Mouse (Mus musculus): ENCODE results near the gene Frmd6. TPM values are rescaled to one million over a fixed set of nuclear protein-coding genes. Genes with fewer than 3 reads are reported as not detected.

The Frmd6 gene
- polyA plus RNA-seq, 1 experiment = 32.6 TPM

GRCm38 (mm10) chr12:70835004-70835403 is 9.7 kb downstream of the Frmd6 start:
- Histone ChIP-seq H3K4me3 (replicated peaks; ENCODE audit: extremely low read depth, low read depth, low read length) (no peak overlapping the region), H3K4me1 (ENCODE audit: control insufficient read depth, insufficient read depth, low read length) (peaks cover 25% of the 10 kb centered on the region)
- no peak for DNase-seq
- no peak for TF ChIP-seq POLR2A (IDR thresholded peaks at IDR 0.05; ENCODE audit: borderline replicate concordance, extremely low read depth, low read depth, low read length)
- TF ChIP-seq CTCF (IDR thresholded peaks at IDR 0.05; ENCODE audit: insufficient read depth, low read length) = no peak
- WGBS = 54% methylated on average over 5 of the region's 5 CpGs

DNA sequence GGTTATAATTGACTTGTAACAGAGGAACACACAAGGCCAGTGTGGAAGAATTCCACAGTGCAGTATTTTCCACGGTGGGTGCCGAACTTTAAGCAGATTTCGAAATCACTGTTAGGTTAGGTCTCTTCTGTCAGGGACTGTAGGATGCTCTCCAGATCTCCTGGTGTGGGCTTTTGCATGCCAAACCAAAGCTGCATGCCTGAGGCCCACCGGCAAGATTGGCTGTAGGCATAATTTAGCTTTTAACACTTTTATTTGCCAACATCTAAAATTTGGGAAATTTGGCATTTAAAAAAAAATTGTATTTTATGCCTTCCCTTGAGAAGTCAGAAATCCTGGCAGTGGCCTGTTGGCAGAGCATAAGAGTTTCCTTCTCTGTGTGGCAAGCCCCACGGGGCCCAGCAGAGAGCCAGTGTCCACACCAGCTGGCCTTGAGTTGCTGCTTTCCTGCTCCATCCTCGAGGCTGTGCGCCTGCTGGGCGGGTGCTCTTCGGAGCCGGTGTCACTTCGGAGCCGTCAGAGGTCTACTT is 12.5 kb downstream of the Frmd6 start:
- no peak for TF ChIP-seq POLR2A (IDR thresholded peaks at IDR 0.05; ENCODE audit: borderline replicate concordance, extremely low read depth, low read depth, low read length)
- TF ChIP-seq CTCF (IDR thresholded peaks at IDR 0.05; ENCODE audit: insufficient read depth, low read length) = no peak
- WGBS = 54% methylated on average over 12 of the region's 12 CpGs
- no peak for DNase-seq
- Histone ChIP-seq H3K4me3 (replicated peaks; ENCODE audit: extremely low read depth, low read depth, low read length) (no peak overlapping the region), H3K4me1 (ENCODE audit: control insufficient read depth, insufficient read depth, low read length) (peaks cover 18% of the 10 kb centered on the region)

DNA sequence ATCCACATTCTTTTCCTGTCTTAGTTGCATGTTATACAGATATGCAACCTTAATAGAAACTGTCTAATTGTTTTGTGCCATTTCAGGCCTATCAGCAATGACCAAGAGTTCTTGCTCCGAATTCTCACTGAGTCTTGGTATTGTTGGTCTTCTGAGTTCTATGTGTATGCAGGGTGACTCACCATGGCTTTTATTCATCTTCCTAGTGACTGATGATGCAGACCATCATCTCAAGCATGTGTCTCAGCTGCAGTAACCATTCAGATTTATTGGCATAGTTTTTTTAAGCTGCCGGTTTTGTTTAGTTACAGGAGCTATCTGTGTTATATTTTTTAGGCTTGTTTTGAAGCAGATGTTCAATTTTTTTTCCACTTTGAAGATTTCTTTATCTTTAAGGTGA is 20.1 kb downstream of the Frmd6 start:
- TF ChIP-seq POLR2A (IDR thresholded peaks at IDR 0.05; ENCODE audit: borderline replicate concordance, extremely low read depth, low read depth, low read length) (no peak), CTCF (IDR thresholded peaks at IDR 0.05; ENCODE audit: insufficient read depth, low read length) (no peak)
- 51% methylated on average over 2 of the region's 2 CpGs for WGBS

GRCm38 (mm10) chr12:70849024-70849423 is 23.7 kb downstream of the Frmd6 start:
- Histone ChIP-seq H3K4me1 (ENCODE audit: control insufficient read depth, insufficient read depth, low read length) (peaks cover 11% of the 10 kb centered on the region), H3K4me3 (replicated peaks; ENCODE audit: extremely low read depth, low read depth, low read length) (no peak overlapping the region)
- WGBS = 88% methylated on average over 9 of the region's 9 CpGs
- TF ChIP-seq POLR2A (IDR thresholded peaks at IDR 0.05; ENCODE audit: borderline replicate concordance, extremely low read depth, low read depth, low read length) (no peak), CTCF (IDR thresholded peaks at IDR 0.05; ENCODE audit: insufficient read depth, low read length) (no peak)
- DNase-seq = no peak

More for the DNA sequence above, 20.1 kb downstream of the Frmd6 start:
- no peak overlapping the region for H3K4me3 ChIP-seq (replicated peaks; ENCODE audit: extremely low read depth, low read depth, low read length)
- no peak for DNase-seq
- peaks cover 6% of the 10 kb centered on the region for H3K4me1 ChIP-seq (ENCODE audit: control insufficient read depth, insufficient read depth, low read length)

- TF ChIP-seq CTCF (IDR thresholded peaks at IDR 0.05; ENCODE audit: insufficient read depth, low read length) (no peak), POLR2A (IDR thresholded peaks at IDR 0.05; ENCODE audit: borderline replicate concordance, extremely low read depth, low read depth, low read length) (no peak)
- Histone ChIP-seq H3K4me3 (replicated peaks; ENCODE audit: extremely low read depth, low read depth, low read length) (no peak overlapping the region), H3K4me1 (ENCODE audit: control insufficient read depth, insufficient read depth, low read length) (peaks cover 11% of the 10 kb centered on the region)
- 75% methylated on average over 11 of the region's 11 CpGs for WGBS
- no peak for DNase-seq
Observed at GRCm38 (mm10) chr12:70849517-70850291, 24.4 kb downstream of the Frmd6 start.

DNA sequence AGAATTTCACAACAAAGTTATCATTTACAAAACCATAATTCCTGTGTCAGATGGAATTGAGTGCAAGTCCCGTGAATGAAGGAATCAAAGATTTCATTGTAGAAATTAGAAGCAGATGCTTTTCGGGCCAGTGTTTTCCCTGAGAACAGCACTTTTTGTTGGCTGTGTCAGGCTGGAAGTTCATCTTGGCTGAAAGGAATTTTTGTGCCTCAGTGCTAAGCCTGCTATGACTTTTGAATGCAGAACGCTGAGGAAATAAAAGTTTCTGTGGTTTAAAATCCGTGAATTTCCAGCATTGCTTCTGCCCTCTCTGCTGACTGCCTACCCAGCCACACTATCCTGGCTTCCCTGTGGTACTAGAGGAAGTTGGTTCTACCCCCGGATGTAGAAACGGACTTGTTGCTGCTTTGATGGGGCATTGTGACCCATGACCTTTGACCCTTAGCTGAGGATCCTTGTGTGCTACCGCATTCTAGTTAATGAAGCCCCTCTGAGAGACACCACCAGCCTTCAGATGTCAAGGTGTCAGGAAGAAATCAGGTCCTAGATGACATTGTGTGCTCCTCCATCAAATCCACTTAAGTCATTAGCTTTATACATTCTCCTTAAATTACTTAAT is 26.1 kb downstream of the Frmd6 start:
- 50% methylated on average over 7 of the region's 7 CpGs for WGBS
- Histone ChIP-seq H3K4me1 (ENCODE audit: control insufficient read depth, insufficient read depth, low read length) (peaks cover 14% of the 10 kb centered on the region), H3K4me3 (replicated peaks; ENCODE audit: extremely low read depth, low read depth, low read length) (no peak overlapping the region)
- TF ChIP-seq POLR2A (IDR thresholded peaks at IDR 0.05; ENCODE audit: borderline replicate concordance, extremely low read depth, low read depth, low read length) = no peak
- no peak for DNase-seq

GRCm38 (mm10) chr12:70853026-70853425 is 27.7 kb downstream of the Frmd6 start:
- H3K4me3 ChIP-seq (replicated peaks; ENCODE audit: extremely low read depth, low read depth, low read length) = no peak overlapping the region
- 36% methylated on average over 6 of the region's 6 CpGs for WGBS
- no peak for TF ChIP-seq POLR2A (IDR thresholded peaks at IDR 0.05; ENCODE audit: borderline replicate concordance, extremely low read depth, low read depth, low read length)
- TF ChIP-seq CTCF (IDR thresholded peaks at IDR 0.05; ENCODE audit: insufficient read depth, low read length) = no peak
- peaks cover 14% of the 10 kb centered on the region for H3K4me1 ChIP-seq (ENCODE audit: control insufficient read depth, insufficient read depth, low read length)
- DNase-seq = no peak

- Histone ChIP-seq H3K4me1 (ENCODE audit: control insufficient read depth, insufficient read depth, low read length) (peaks cover 12% of the 10 kb centered on the region), H3K4me3 (replicated peaks; ENCODE audit: extremely low read depth, low read depth, low read length) (no peak overlapping the region)
- no peak for TF ChIP-seq POLR2A (IDR thresholded peaks at IDR 0.05; ENCODE audit: borderline replicate concordance, extremely low read depth, low read depth, low read length)
- TF ChIP-seq CTCF (IDR thresholded peaks at IDR 0.05; ENCODE audit: insufficient read depth, low read length) = no peak
- DNase-seq = no peak
- WGBS = 63% methylated on average over 6 of the region's 6 CpGs
Observed at GRCm38 (mm10) chr12:70855678-70856077, 30.4 kb downstream of the Frmd6 start.

DNA sequence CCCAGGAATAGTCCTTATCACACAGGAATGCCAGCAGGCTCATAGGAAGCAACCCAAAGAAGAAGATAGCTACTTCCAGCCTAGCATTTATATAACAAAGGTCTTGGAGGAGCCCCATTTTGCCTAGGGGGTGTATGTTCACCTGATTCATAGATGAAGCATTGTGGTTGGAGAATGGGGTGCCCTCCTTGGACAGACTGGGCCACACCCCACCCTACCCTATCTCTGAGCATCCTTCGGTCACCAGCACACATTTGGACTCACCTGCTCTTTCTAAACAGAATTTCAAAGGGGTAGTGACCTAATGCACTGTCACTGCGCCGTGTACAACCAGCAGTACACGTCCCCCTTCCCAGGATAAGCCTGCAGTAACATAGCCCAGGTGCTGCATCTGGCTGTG is 31.5 kb downstream of the Frmd6 start:
- peaks cover 8% of the 10 kb centered on the region for H3K4me1 ChIP-seq (ENCODE audit: control insufficient read depth, insufficient read depth, low read length)
- H3K4me3 ChIP-seq (replicated peaks; ENCODE audit: extremely low read depth, low read depth, low read length) = no peak overlapping the region
- WGBS = 92% methylated on average over 4 of the region's 4 CpGs
- no peak for DNase-seq
- TF ChIP-seq CTCF (IDR thresholded peaks at IDR 0.05; ENCODE audit: insufficient read depth, low read length) (no peak), POLR2A (IDR thresholded peaks at IDR 0.05; ENCODE audit: borderline replicate concordance, extremely low read depth, low read depth, low read length) (no peak)

GRCm38 (mm10) chr12:70863281-70863680 is 38.0 kb downstream of the Frmd6 start:
- no peak for TF ChIP-seq POLR2A (IDR thresholded peaks at IDR 0.05; ENCODE audit: borderline replicate concordance, extremely low read depth, low read depth, low read length)
- no peak for TF ChIP-seq CTCF (IDR thresholded peaks at IDR 0.05; ENCODE audit: insufficient read depth, low read length)
- Histone ChIP-seq H3K4me3 (replicated peaks; ENCODE audit: extremely low read depth, low read depth, low read length) (no peak overlapping the region), H3K4me1 (ENCODE audit: control insufficient read depth, insufficient read depth, low read length) (peaks cover 18% of the 10 kb centered on the region)
- WGBS = 48% methylated on average over 7 of the region's 7 CpGs
- no peak for DNase-seq

All from lung, adult 2 months (tissue).